Mouse (Mus musculus) liver, embryonic 14.5 days (tissue): ENCODE results near the gene Zdhhc9. TPM values are rescaled to one million over a fixed set of nuclear protein-coding genes. Genes with fewer than 3 reads are reported as not detected.

ENCODE experiments used
- ATAC-seq: fragments of 200-750 bp; cut with Nextera tagmentation; 2 replicates; pipeline ENCODE4 v1.8.0; 2017; ENCODE audit warnings: moderate number of reproducible peaks, mild to moderate bottlenecking, moderate library complexity; ENCODE audit not compliant: insufficient read depth
- DNase-seq, 3 experiments: peaks; one replicate each; pipeline ENCODE4 v3.0.0-alpha.2; 2012 to 2013; ENCODE audit warnings: low read depth in 3 of 3, low spot score in 3 of 3
- H3K27ac ChIP-seq: fragments of 300-500 bp; sonication (generic); 2 replicates; pipeline ENCODE4 v1.5.1; 2014; ENCODE audit warnings: moderate library complexity, mild to moderate bottlenecking, control low read depth, inconsistent platforms
- H3K27me3 ChIP-seq: fragments of 300-500 bp; sonication (generic); 2 replicates; pipeline ENCODE4 v1.6.1; 2014; ENCODE audit warnings: mild to moderate bottlenecking, low read length, moderate library complexity; ENCODE audit not compliant: control insufficient read depth, insufficient read depth
- H3K36me3 ChIP-seq: fragments of 300-500 bp; sonication (generic); replicated peaks from 2 replicates; pipeline ENCODE4 v1.6.1; 2014; ENCODE audit warnings: low read depth; ENCODE audit not compliant: control insufficient read depth, insufficient read depth
- H3K4me1 ChIP-seq, 2 experiments: fragments of 200-500 bp in 1 of 2; fragments of 300-500 bp in 1 of 2; sonication (generic) in 1 of 2; replicated peaks; 2 replicates each; pipeline ENCODE4 v1.6.1; 2012 to 2014; ENCODE audit warnings: antibody characterized with exemption in 1 of 2, inconsistent platforms in 1 of 2, low read length in 1 of 2; ENCODE audit not compliant: control insufficient read depth in 2 of 2, insufficient read depth in 2 of 2
- H3K4me2 ChIP-seq: fragments of 300-500 bp; sonication (generic); 2 replicates; pipeline ENCODE4 v1.6.1; 2014; ENCODE audit warnings: low read depth, mild to moderate bottlenecking, control low read depth, moderate library complexity
- H3K4me3 ChIP-seq, 2 experiments: fragments of 200-500 bp in 1 of 2; fragments of 300-500 bp in 1 of 2; sonication (generic) in 1 of 2; 2 replicates each; pipeline ENCODE4 v1.5.1; 2012 to 2014; ENCODE audit warnings: low read depth in 2 of 2, low read length in 2 of 2, mild to moderate bottlenecking in 2 of 2, control low read depth in 1 of 2, inconsistent platforms in 1 of 2, moderate library complexity in 1 of 2; ENCODE audit not compliant: insufficient read depth in 1 of 2
- H3K9ac ChIP-seq: fragments of 300-500 bp; sonication (generic); replicated peaks from 2 replicates; pipeline ENCODE4 v1.6.1; 2014; ENCODE audit warnings: mild to moderate bottlenecking, control low read depth, moderate library complexity
- H3K9me3 ChIP-seq: fragments of 300-500 bp; sonication (generic); 2 replicates; pipeline ENCODE4 v1.6.1; 2016; ENCODE audit warnings: low read length, mixed read lengths; ENCODE audit not compliant: control insufficient read depth
- CTCF ChIP-seq: IDR thresholded peaks from 2 replicates; pipeline ENCODE4 v1.5.1; 2016; ENCODE audit warnings: antibody characterized with exemption, low read depth, control low read depth
- EP300 ChIP-seq: IDR thresholded peaks from 2 replicates; pipeline ENCODE4 v1.6.1; 2016; ENCODE audit warnings: antibody characterized with exemption, low read depth
- WGBS: fragments of 180-500 bp; shearing (Covaris S2); extraction: QIAGEN DNeasy Blood & Tissue Kit; methylation state at CpG from one replicate; pipeline ENCODE4 v1.1.7; 2014; ENCODE audit not compliant: insufficient replicate concordance; 5-methylcytosine and 5-hydroxymethylcytosine counted together
- polyA plus RNA-seq, 2 experiments: library from polyadenylated mRNA; depleted of rRNA in 1 of 2; stranded (reverse) in 1 of 2; unstranded in 1 of 2; fragments of >200 nt; fragmentation: Nextera tagmentation in 1 of 2; extraction: Ambion mirVana in 1 of 2; gene quantifications; 2 replicates each; pipeline versions ENCODE4 v1.2.1 to v1.2.3; 2012 to 2014

Gene Zdhhc9
- polyA plus RNA-seq (2012; rRNA removed) (10.4 and 10.5 TPM in 2 replicates), polyA plus RNA-seq (2014; fragmentation: Nextera tagmentation; extraction: Ambion mirVana) (1.9 and 2.8 TPM in 2 replicates)

- WGBS, result 12% methylated on average over 34 of the region's 34 CpGs
- TF ChIP-seq CTCF (no peak), EP300 (no peak)
- ATAC-seq (peak; percentile 99), DNase-seq (peak; percentile 72 to 80 (median 73))
- Histone ChIP-seq H3K27me3 (no peaks in the 10 kb centered on the region), H3K9ac (peak within 1 kb of the TSS; percentile 79), H3K9me3 (no peaks in the 10 kb centered on the region), H3K4me1 (no peaks in the 10 kb centered on the region), H3K4me3 (peak within 1 kb of the TSS; percentile 79 to 96), H3K27ac (peak within 1 kb of the TSS; percentile 40), H3K36me3 (no peaks in the 10 kb centered on the region), H3K4me2 (peak within 1 kb of the TSS; percentile 71)
These were observed at the start of gene Zdhhc9 for GRCm38 (mm10) chrX:48208519-48209185. Zdhhc9 (minus strand) TSS chrX:48208878.

- H3K4me2 ChIP-seq, result peak overlapping the region; percentile 74
- H3K9me3 ChIP-seq, result no peaks in the 10 kb centered on the region
- ATAC-seq, result no peak
- no peak for TF ChIP-seq EP300
- no peak for TF ChIP-seq CTCF
- H3K9ac ChIP-seq, result peak overlapping the region; percentile 74
- peak overlapping the region; percentile 74 to 93 for H3K4me3 ChIP-seq
- WGBS, result 4% methylated on average over 16 of the region's 16 CpGs
- H3K36me3 ChIP-seq, result no peaks in the 10 kb centered on the region
- no peaks in the 10 kb centered on the region for H3K27me3 ChIP-seq
- DNase-seq, result no peak
- H3K27ac ChIP-seq, result peak overlapping the region; percentile 33; the same call in 1 of the 2 replicates
- H3K4me1 ChIP-seq, result 0 out of 4 replicates have a peak, but pooled peaks cover 0 to 3% of the 10 kb centered on the region in 2 experiments
These were observed 48.3 kb upstream of the Zdhhc9 start for GRCm38 (mm10) chrX:48257011-48257410.

- H3K27me3 ChIP-seq, result no peaks in the 10 kb centered on the region
- peak; percentile 99 for ATAC-seq
- whole genome bisulfite sequencing, result 6% methylated on average over 33 of the region's 33 CpGs
These were observed 47.9 kb upstream of the Zdhhc9 start, which contains the start of gene Utp14a for GRCm38 (mm10) chrX:48256468-48257007. Utp14a (plus strand) TSS chrX:48256862.

GRCm38 (mm10) chrX:48255830-48256428 is 47.3 kb upstream of the Zdhhc9 start:
- H3K4me1 ChIP-seq, result 0 out of 4 replicates have a peak, but pooled peaks cover 0 to 3% of the 10 kb centered on the region in 2 experiments
- peak overlapping the region; percentile 74 to 98 for H3K4me3 ChIP-seq
- H3K4me2 ChIP-seq, result peak overlapping the region; percentile 75
- no peaks in the 10 kb centered on the region for H3K27me3 ChIP-seq
- no peaks in the 10 kb centered on the region for H3K36me3 ChIP-seq
- peak in 2 of 3 experiments; percentile 1 to 3 for DNase-seq
- H3K27ac ChIP-seq, result peak overlapping the region; percentile 84
- TF ChIP-seq EP300 (no peak), CTCF (no peak)
- ATAC-seq, result peak; percentile 72
- no peaks in the 10 kb centered on the region for H3K9me3 ChIP-seq
- WGBS, result 9% methylated on average over 18 of the region's 18 CpGs
- H3K9ac ChIP-seq, result peak overlapping the region; percentile 67

More at GRCm38 (mm10) chrX:48256468-48257007, 47.9 kb upstream of the Zdhhc9 start, which contains the start of gene Utp14a:
- TF ChIP-seq CTCF (no peak), EP300 (no peak)
- peak; percentile 89 to 91 (median 91) for DNase-seq
- H3K4me1 ChIP-seq, result 0 out of 4 replicates have a peak, but pooled peaks cover 0 to 3% of the 10 kb centered on the region in 2 experiments
- peak within 1 kb of the TSS; percentile 74 for H3K9ac ChIP-seq
- peak within 1 kb of the TSS; percentile 84 for H3K27ac ChIP-seq
- no peaks in the 10 kb centered on the region for H3K9me3 ChIP-seq
- no peaks in the 10 kb centered on the region for H3K36me3 ChIP-seq
- peak within 1 kb of the TSS; percentile 74 to 98 for H3K4me3 ChIP-seq
- peak within 1 kb of the TSS; percentile 75 for H3K4me2 ChIP-seq
